Mouse (Mus musculus) thymus, postnatal 25 days (tissue): ENCODE results near the gene Otud7a.
"Not testable (repeated sequence)": the region's sequence is repeated elsewhere in the genome, so short reads cannot be mapped to it uniquely, and the experiment has no call there.

Experiments
- DNase-seq: peaks from one replicate; pipeline ENCODE4 v3.0.0; 2022

Gene Otud7a

GRCm38 (mm10) chr7:63583310-63583709 is 138.8 kb downstream of the Otud7a start:
- DNase-seq: no peak

GRCm38 (mm10) chr7:63586184-63586870 is 141.8 kb downstream of the Otud7a start:
- no peak for DNase-seq

- no peak for DNase-seq
Measured at GRCm38 (mm10) chr7:63590305-63590704, 145.8 kb downstream of the Otud7a start.

- no peak for DNase-seq
Measured at GRCm38 (mm10) chr7:63591322-63591721, 146.8 kb downstream of the Otud7a start.

- no peak for DNase-seq
Measured at GRCm38 (mm10) chr7:63592061-63592460, 147.5 kb downstream of the Otud7a start.

GRCm38 (mm10) chr7:63604827-63605226 is 160.3 kb downstream of the Otud7a start:
- DNase-seq: no peak

GRCm38 (mm10) chr7:63617018-63617417 is 172.5 kb downstream of the Otud7a start:
- no peak for DNase-seq

- DNase-seq: no peak
Measured at GRCm38 (mm10) chr7:63620776-63621340, 176.3 kb downstream of the Otud7a start.

GRCm38 (mm10) chr7:63637651-63638050 is 193.1 kb downstream of the Otud7a start:
- no peak for DNase-seq

- no peak for DNase-seq
Measured at GRCm38 (mm10) chr7:63644002-63644401, 199.5 kb downstream of the Otud7a start.

- no peak for DNase-seq
Measured at GRCm38 (mm10) chr7:63647136-63647535, 202.6 kb downstream of the Otud7a start.

GRCm38 (mm10) chr7:63660261-63660660 is 215.7 kb downstream of the Otud7a start:
- no peak for DNase-seq

- DNase-seq: no peak
Measured at GRCm38 (mm10) chr7:63662757-63663156, 218.2 kb downstream of the Otud7a start.

- no peak for DNase-seq
Measured at GRCm38 (mm10) chr7:63665496-63665895, 220.9 kb downstream of the Otud7a start.

GRCm38 (mm10) chr7:63667986-63668741 is 223.6 kb downstream of the Otud7a start:
- no peak for DNase-seq

GRCm38 (mm10) chr7:63668951-63669350 is 224.4 kb downstream of the Otud7a start:
- no peak for DNase-seq

- DNase-seq: not testable (repeated sequence)
Measured at GRCm38 (mm10) chr7:63670911-63671310, 226.4 kb downstream of the Otud7a start.

- DNase-seq: peak; percentile 16
Measured at GRCm38 (mm10) chr7:63671904-63672303, 227.4 kb downstream of the Otud7a start.

GRCm38 (mm10) chr7:63676631-63677030 is 232.1 kb downstream of the Otud7a start:
- DNase-seq: no peak

GRCm38 (mm10) chr7:63677149-63677548 is 232.6 kb downstream of the Otud7a start:
- no peak for DNase-seq

- no peak for DNase-seq
Measured at GRCm38 (mm10) chr7:63687056-63687455, 242.5 kb downstream of the Otud7a start.

GRCm38 (mm10) chr7:63697921-63698320 is 253.4 kb downstream of the Otud7a start:
- no peak for DNase-seq

- no peak for DNase-seq
Measured at GRCm38 (mm10) chr7:63717903-63718302, 273.4 kb downstream of the Otud7a start.
